8 mouse cellular contexts compared by ENCODE assay signal in the genomic region with DNA sequence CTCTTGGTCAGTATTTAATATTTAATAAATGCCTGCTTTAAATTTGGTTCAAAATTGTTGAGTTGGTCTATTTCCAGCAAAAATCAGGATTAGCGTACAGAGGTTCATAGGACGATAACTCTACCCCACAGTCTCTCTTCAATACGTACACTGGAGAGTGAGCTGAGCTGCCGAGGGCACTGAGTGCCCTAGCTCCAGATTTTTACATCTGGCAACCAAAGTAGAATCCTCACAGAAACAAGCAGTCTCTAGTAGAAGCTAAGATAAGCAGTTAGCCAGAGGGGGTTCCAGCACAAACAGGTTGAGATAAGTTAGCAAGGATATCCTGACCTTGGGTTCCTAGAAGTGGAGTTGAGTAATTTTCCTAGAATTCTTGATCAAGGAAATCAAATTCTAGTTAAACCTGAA. TPM values are rescaled to one million over a fixed set of nuclear protein-coding genes. Genes with fewer than 3 reads are reported as not detected.
DNase-seq lines count a peak whose midpoint lies in the region; ATAC-seq and TF ChIP-seq lines count a peak whose summit lies in the region.

No protein-coding gene starts in this region.

- no peak for TF ChIP-seq POLR2A in cortical plate, adult 2 months (IDR thresholded peaks at IDR 0.05; ENCODE audit: extremely low read depth, insufficient read depth, low read length)

- no peak for TF ChIP-seq CTCF in kidney, postnatal 0 days (IDR thresholded peaks at IDR 0.05; ENCODE audit: low read depth)
- no peak for TF ChIP-seq CTCF in cortical plate, adult 2 months (IDR thresholded peaks at IDR 0.05; ENCODE audit: extremely low read depth, insufficient read depth, low read length)

- peak; percentile 76 for ATAC-seq in kidney, postnatal 0 days (replicated peaks; ENCODE audit: low FRiP score, low read depth)
- ATAC-seq in intestine, embryonic 15.5 days = peak; percentile 80
- ATAC-seq in neural tube, embryonic 12.5 days (ENCODE audit: low FRiP score, low read depth) = peak; percentile 73

- H3K27ac ChIP-seq in kidney, postnatal 0 days = peak overlapping the region; percentile 38; the same call in 1 of the 2 replicates
- peak overlapping the region; percentile 66; the same call in 1 of the 2 replicates for H3K27ac ChIP-seq in cortical plate, adult 2 months (ENCODE audit: insufficient read depth, low read length)
- H3K27ac ChIP-seq in intestine, embryonic 15.5 days = no peak overlapping the region
- H3K27ac ChIP-seq in neural tube, embryonic 12.5 days = no peak overlapping the region

- 2% methylated on average over 4 of the region's 4 CpGs for WGBS in kidney, postnatal 0 days
- 4% methylated on average over 4 of the region's 4 CpGs for WGBS in intestine, embryonic 15.5 days
- 11% methylated on average over 4 of the region's 4 CpGs for WGBS in neural tube, embryonic 12.5 days

- no peaks in the 10 kb centered on the region for H3K36me3 ChIP-seq in kidney, postnatal 0 days (ENCODE audit: insufficient read depth, low read length)
- H3K36me3 ChIP-seq in intestine, embryonic 15.5 days = peaks cover 4% of the 10 kb centered on the region; the same call in 1 of the 2 replicates
- H3K36me3 ChIP-seq in neural tube, embryonic 12.5 days = peaks cover 7% of the 10 kb centered on the region

- H3K9me3 ChIP-seq in kidney, postnatal 0 days (replicated peaks; ENCODE audit: low read length) = no peaks in the 10 kb centered on the region
- H3K9me3 ChIP-seq in intestine, embryonic 15.5 days = no peaks in the 10 kb centered on the region
- H3K9me3 ChIP-seq in neural tube, embryonic 12.5 days = peaks cover 5% of the 10 kb centered on the region

- H3K4me2 ChIP-seq in kidney, postnatal 0 days (ENCODE audit: low read length) = peak overlapping the region; percentile 73
- peak overlapping the region; percentile 68 for H3K4me2 ChIP-seq in intestine, embryonic 15.5 days (replicated peaks)
- H3K4me2 ChIP-seq in neural tube, embryonic 12.5 days (replicated peaks) = peak overlapping the region; percentile 64

- H3K27me3 ChIP-seq in kidney, postnatal 0 days (ENCODE audit: insufficient read depth, low read length) = no peaks in the 10 kb centered on the region
- no peaks in the 10 kb centered on the region for H3K27me3 ChIP-seq in intestine, embryonic 15.5 days (replicated peaks)
- H3K27me3 ChIP-seq in neural tube, embryonic 12.5 days (replicated peaks) = no peaks in the 10 kb centered on the region

- DNase-seq in kidney, postnatal 0 days (ENCODE audit: low spot score) = no peak
- DNase-seq in kidney, adult 18-20 months = no peak
- no peak for DNase-seq in cerebellum, postnatal 14 days
- DNase-seq in embryo, embryonic 10 days (ENCODE audit: low spot score) = no peak
- DNase-seq in kidney, postnatal 36 days = no peak

- H3K4me1 ChIP-seq in kidney, postnatal 0 days (replicated peaks; ENCODE audit: insufficient read depth, low read length) = 0 out of 2 replicates have a peak, but pooled peaks cover 4% of the 10 kb centered on the region
- no peaks in the 10 kb centered on the region for H3K4me1 ChIP-seq in cortical plate, adult 2 months (ENCODE audit: control insufficient read depth, insufficient read depth, low read length)
- H3K4me1 ChIP-seq in intestine, embryonic 15.5 days (replicated peaks) = 0 out of 2 replicates have a peak, but pooled peaks cover 3% of the 10 kb centered on the region
- peaks cover 4% of the 10 kb centered on the region; the same call in 1 of the 2 replicates for H3K4me1 ChIP-seq in neural tube, embryonic 12.5 days

- peak overlapping the region; percentile 65 for H3K9ac ChIP-seq in kidney, postnatal 0 days (ENCODE audit: low read depth, low read length)
- peak overlapping the region; percentile 41 for H3K9ac ChIP-seq in intestine, embryonic 15.5 days
- peak overlapping the region; percentile 50 for H3K9ac ChIP-seq in neural tube, embryonic 12.5 days

- H3K4me3 ChIP-seq in kidney, postnatal 0 days (replicated peaks; ENCODE audit: low read depth, low read length) = peak overlapping the region; percentile 66
- H3K4me3 ChIP-seq in cortical plate, adult 2 months (ENCODE audit: insufficient read depth, low read length) = peak overlapping the region; percentile 91
- H3K4me3 ChIP-seq in intestine, embryonic 15.5 days (replicated peaks) = peak overlapping the region; percentile 70
- peak overlapping the region; percentile 57 for H3K4me3 ChIP-seq in neural tube, embryonic 12.5 days

RNA-seq across cellular contexts. Expression of gene Zfp933, which starts 0.4 kb away (rescaled TPM):
- polyA plus RNA-seq in kidney, postnatal 0 days (2015; fragmentation: Nextera tagmentation; extraction: Ambion mirVana) = 4.7 and 5.5 TPM in 2 replicates
- polyA plus RNA-seq in cortical plate, adult 2 months (2012; rRNA removed) = 9.9 and 10.0 TPM in 2 replicates
- 4.6 and 4.7 TPM in 2 replicates for polyA plus RNA-seq in intestine, embryonic 15.5 days (2015; fragmentation: Nextera tagmentation; extraction: Ambion mirVana)
- polyA plus RNA-seq in neural tube, embryonic 12.5 days (2016; fragmentation: Nextera tagmentation; extraction: Ambion mirVana) = 4.1 and 6.2 TPM in 2 replicates

RNA-seq across cellular contexts. Expression of gene Miip, which starts 20.0 kb away (rescaled TPM):
- 29.4 and 30.6 TPM in 2 replicates for polyA plus RNA-seq in kidney, postnatal 0 days (2015; fragmentation: Nextera tagmentation; extraction: Ambion mirVana)
- polyA plus RNA-seq in cortical plate, adult 2 months (2012; rRNA removed) = 57.6 and 62.3 TPM in 2 replicates
- 33.1 and 35.6 TPM in 2 replicates for polyA plus RNA-seq in intestine, embryonic 15.5 days (2015; fragmentation: Nextera tagmentation; extraction: Ambion mirVana)
- polyA plus RNA-seq in neural tube, embryonic 12.5 days (2016; fragmentation: Nextera tagmentation; extraction: Ambion mirVana) = 52.2 and 53.4 TPM in 2 replicates

RNA-seq across cellular contexts. Expression of gene Fv1, which starts 20.2 kb away (rescaled TPM):
- 3.8 and 4.3 TPM in 2 replicates for polyA plus RNA-seq in kidney, postnatal 0 days (2015; fragmentation: Nextera tagmentation; extraction: Ambion mirVana)
- 7.1 and 7.8 TPM in 2 replicates for polyA plus RNA-seq in cortical plate, adult 2 months (2012; rRNA removed)
- polyA plus RNA-seq in intestine, embryonic 15.5 days (2015; fragmentation: Nextera tagmentation; extraction: Ambion mirVana) = 9.6 and 9.8 TPM in 2 replicates
- 15.3 and 15.7 TPM in 2 replicates for polyA plus RNA-seq in neural tube, embryonic 12.5 days (2016; fragmentation: Nextera tagmentation; extraction: Ambion mirVana)

RNA-seq across cellular contexts. Expression of gene Zfp984, which starts 39.0 kb away (rescaled TPM):
- polyA plus RNA-seq in kidney, postnatal 0 days (2015; fragmentation: Nextera tagmentation; extraction: Ambion mirVana) = 10.7 and 12.0 TPM in 2 replicates
- 3.7 and 4.0 TPM in 2 replicates for polyA plus RNA-seq in cortical plate, adult 2 months (2012; rRNA removed)
- 10.8 and 11.9 TPM in 2 replicates for polyA plus RNA-seq in intestine, embryonic 15.5 days (2015; fragmentation: Nextera tagmentation; extraction: Ambion mirVana)
- polyA plus RNA-seq in neural tube, embryonic 12.5 days (2016; fragmentation: Nextera tagmentation; extraction: Ambion mirVana) = 4.3 and 6.3 TPM in 2 replicates

RNA-seq across cellular contexts. Expression of gene Mfn2, which starts 55.9 kb away (rescaled TPM):
- polyA plus RNA-seq in kidney, postnatal 0 days (2015; fragmentation: Nextera tagmentation; extraction: Ambion mirVana) = 28.9 and 33.8 TPM in 2 replicates
- polyA plus RNA-seq in cortical plate, adult 2 months (2012; rRNA removed) = 101 and 105 TPM in 2 replicates
- polyA plus RNA-seq in intestine, embryonic 15.5 days (2015; fragmentation: Nextera tagmentation; extraction: Ambion mirVana) = 42.4 and 42.5 TPM in 2 replicates
- 65.1 and 67.1 TPM in 2 replicates for polyA plus RNA-seq in neural tube, embryonic 12.5 days (2016; fragmentation: Nextera tagmentation; extraction: Ambion mirVana)

Comparison
In these comparisons a context has a peak if more than half of its experiments do, and no peak if none do; other contexts are left out.
1. H3K27ac ChIP-seq: peak in kidney, postnatal 0 days (single experiment) and cortical plate, adult 2 months (single experiment); none in intestine, embryonic 15.5 days (single experiment) and neural tube, embryonic 12.5 days (single experiment).
2. Peak in every context shown above with its lines, with median percentiles within 50 percentile points of each other: ATAC-seq, H3K4me2 ChIP-seq, H3K4me3 ChIP-seq and H3K9ac ChIP-seq.